Mouse (Mus musculus) heart, adult 8-10 months (tissue): ENCODE measurements around the gene Gen1. TPM values are rescaled to one million over a fixed set of nuclear protein-coding genes. Genes with fewer than 3 reads are reported as not detected.
A peak's percentile ranks its signal among the peaks of the same experiment; 100 is the strongest.

Experiments used
- DNase-seq: peaks from one replicate; pipeline ENCODE4 v3.0.0; 2022; ENCODE audit warnings: low spot score
- total RNA-seq, 4 experiments: library from RNA; stranded (reverse); gene quantifications; 2 replicates each; pipeline ENCODE4 v1.2.4; 2022

The Gen1 gene
- total RNA-seq, 4 experiments from 2014 or later: 0.38 to 2.0 (median 0.62) TPM

- no peak for DNase-seq
Observed at GRCm38 (mm10) chr12:11224722-11225121, 40.9 kb downstream of the Gen1 start.

GRCm38 (mm10) chr12:11223090-11223489, 42.5 kb downstream of the Gen1 start:
- no peak for DNase-seq

- DNase-seq: no peak
Observed at GRCm38 (mm10) chr12:11222566-11222965, 43.0 kb downstream of the Gen1 start.

- peak; percentile 26 for DNase-seq
Observed at GRCm38 (mm10) chr12:11221524-11222330, 43.9 kb downstream of the Gen1 start.

GRCm38 (mm10) chr12:11217726-11218250, 47.8 kb downstream of the Gen1 start:
- no peak for DNase-seq

GRCm38 (mm10) chr12:11216454-11216853, 49.1 kb downstream of the Gen1 start:
- DNase-seq: no peak

GRCm38 (mm10) chr12:11215555-11215954, 50.0 kb downstream of the Gen1 start:
- no peak for DNase-seq

GRCm38 (mm10) chr12:11214776-11215175, 50.8 kb downstream of the Gen1 start:
- DNase-seq: no peak

GRCm38 (mm10) chr12:11212881-11213280, 52.7 kb downstream of the Gen1 start:
- DNase-seq: no peak

GRCm38 (mm10) chr12:11210361-11210760, 55.2 kb downstream of the Gen1 start:
- DNase-seq: no peak

GRCm38 (mm10) chr12:11209636-11210035, 56.0 kb downstream of the Gen1 start:
- no peak for DNase-seq

GRCm38 (mm10) chr12:11208872-11209271, 56.7 kb downstream of the Gen1 start, which contains the start of gene Msgn1:
TSS of gene Msgn1 (minus strand) at chr12:11208972.
- DNase-seq: no peak

GRCm38 (mm10) chr12:11206321-11206720, 59.3 kb downstream of the Gen1 start:
- no peak for DNase-seq

- DNase-seq: peak; percentile 90
Observed at GRCm38 (mm10) chr12:11203694-11204665, 61.6 kb downstream of the Gen1 start.

- no peak for DNase-seq
Observed at GRCm38 (mm10) chr12:11202476-11202875, 63.1 kb downstream of the Gen1 start.

- DNase-seq: no peak
Observed at GRCm38 (mm10) chr12:11200711-11201110, 64.9 kb downstream of the Gen1 start.

GRCm38 (mm10) chr12:11198551-11198950, 67.0 kb downstream of the Gen1 start:
- DNase-seq: no peak

GRCm38 (mm10) chr12:11198026-11198425, 67.6 kb downstream of the Gen1 start:
- DNase-seq: no peak

GRCm38 (mm10) chr12:11196830-11197229, 68.8 kb downstream of the Gen1 start:
- no peak for DNase-seq

GRCm38 (mm10) chr12:11196142-11196597, 69.4 kb downstream of the Gen1 start:
- DNase-seq: peak; percentile 85

- no peak for DNase-seq
Observed at GRCm38 (mm10) chr12:11195031-11195430, 70.6 kb downstream of the Gen1 start.
